17 mouse cellular contexts compared by ENCODE assay signal in the genomic region with DNA sequence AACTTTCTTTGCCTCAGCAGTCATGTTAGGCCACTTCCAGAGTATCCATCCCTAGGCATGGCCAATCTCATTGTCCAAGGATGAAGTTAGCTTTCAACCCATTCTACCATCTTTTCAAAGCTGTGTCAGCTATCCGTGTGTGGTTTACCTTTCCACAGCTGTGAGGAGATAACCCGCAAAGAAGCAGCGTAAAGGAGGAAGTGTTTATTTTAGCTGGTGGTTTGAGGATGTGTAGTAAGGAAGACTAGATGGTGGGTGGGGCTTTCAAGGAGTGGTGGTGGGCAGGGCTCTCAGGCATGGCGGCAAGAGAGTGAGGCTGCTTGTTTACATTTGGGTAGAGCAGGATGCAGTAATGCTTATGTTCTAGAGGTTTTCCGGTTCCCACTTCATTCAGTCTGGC. TPM values are rescaled to one million over a fixed set of nuclear protein-coding genes. Genes with fewer than 3 reads are reported as not detected.
"Had no signal": no experiment of that assay in that cellular context is flagged by ENCODE, and none has a peak within 500 bp of the region (broad histone marks: within the 10 kb centered on the region; RNA-seq: fewer than 3 reads in every experiment).

No protein-coding gene starts in this region.

- H3K9ac ChIP-seq: kidney, embryonic 15.5 days; liver, embryonic 15.5 days; neural tube, embryonic 12.5 days had no signal

- H3K4me1 ChIP-seq: neural tube, embryonic 12.5 days had no signal

- H3K4me2 ChIP-seq: kidney, embryonic 15.5 days; liver, embryonic 11.5 days; liver, embryonic 15.5 days; neural tube, embryonic 12.5 days had no signal

- H3K4me3 ChIP-seq: kidney, embryonic 15.5 days; limb, embryonic 10.5 days; liver, embryonic 15.5 days; neural tube, embryonic 12.5 days had no signal

- H3K27me3 ChIP-seq: kidney, embryonic 15.5 days; liver, embryonic 15.5 days; neural tube, embryonic 12.5 days had no signal

- ATAC-seq: intestine, embryonic 16.5 days had no signal

- DNase-seq: kidney, adult 2 months; kidney, postnatal 14 days; lung, adult 2 months; lung, postnatal 10 days; midbrain, embryonic 14.5 days; right cerebral cortex, postnatal 4 days; spleen, adult 18-20 months had no signal

- H3K9me3 ChIP-seq: kidney, embryonic 15.5 days; limb, embryonic 10.5 days; liver, embryonic 15.5 days; neural tube, embryonic 12.5 days had no signal

- H3K27ac ChIP-seq: kidney, embryonic 15.5 days; limb, embryonic 10.5 days; liver, embryonic 15.5 days; macrophage; neural tube, embryonic 12.5 days had no signal

- H3K36me3 ChIP-seq: kidney, embryonic 15.5 days; limb, embryonic 10.5 days; liver, embryonic 15.5 days; neural tube, embryonic 12.5 days had no signal

RNA-seq across cellular contexts. Expression of a gene that starts 52.4 kb away (rescaled TPM):
- total RNA-seq: monocyte, adult 5-6 weeks; neutrophil, adult 5-6 weeks had no signal
- polyA plus RNA-seq: kidney, adult 2 months; large intestine, adult 2 months; limb, embryonic 10.5 days; liver, embryonic 15.5 days; macrophage had no signal
